Mouse (Mus musculus) cerebellum, adult 2 months (tissue): ENCODE results near the gene Ranbp17. TPM values are rescaled to one million over a fixed set of nuclear protein-coding genes. Genes with fewer than 3 reads are reported as not detected.
"Not testable (repeated sequence)": the region's sequence is repeated elsewhere in the genome, so short reads cannot be mapped to it uniquely, and the experiment has no call there.

Source experiments
- DNase-seq, 2 experiments: peaks; one replicate each; pipeline ENCODE4 v3.0.0; 2021
- H3K27ac ChIP-seq: fragments of 200-500 bp; 2 replicates; pipeline ENCODE4 v1.5.1; 2012; ENCODE audit warnings: low read length, control low read depth, inconsistent platforms; ENCODE audit not compliant: insufficient read depth
- H3K27me3 ChIP-seq: fragments of 200-500 bp; 2 replicates; pipeline ENCODE4 v1.6.1; 2012; ENCODE audit warnings: inconsistent platforms, mild to moderate bottlenecking, low read length, moderate library complexity; ENCODE audit not compliant: control insufficient read depth, insufficient read depth
- H3K4me1 ChIP-seq: fragments of 200-500 bp; 2 replicates; pipeline ENCODE4 v1.6.1; 2011; ENCODE audit warnings: low read length; ENCODE audit not compliant: control insufficient read depth, insufficient read depth
- H3K4me3 ChIP-seq: fragments of 200-500 bp; replicated peaks from 2 replicates; pipeline ENCODE3; 2011; ENCODE audit warnings: mild to moderate bottlenecking, low read depth, low read length, control low read depth; ENCODE audit not compliant: insufficient read depth
- CTCF ChIP-seq: fragments of 200-500 bp; IDR thresholded peaks from 2 replicates; pipeline ENCODE4 v1.5.1; 2011; ENCODE audit warnings: low read depth, mild to moderate bottlenecking, control low read depth, low read length, moderate library complexity, borderline replicate concordance; ENCODE audit not compliant: insufficient read depth
- POLR2A ChIP-seq: fragments of 200-500 bp; IDR thresholded peaks from 2 replicates; pipeline ENCODE4 v1.6.1; 2011; ENCODE audit warnings: low read length, control low read depth, borderline replicate concordance; ENCODE audit not compliant: insufficient read depth
- WGBS: fragments of 180-500 bp; shearing (Covaris S2); methylation state at CpG from one replicate; pipeline ENCODE4 v1.1.7; 2018; 5-methylcytosine and 5-hydroxymethylcytosine counted together
- polyA plus RNA-seq: library from polyadenylated mRNA; depleted of rRNA; stranded (reverse); fragments of >200 nt; gene quantifications from 2 replicates; pipeline ENCODE4 v1.2.3, GENCODE M21; 2012

Gene Ranbp17
- polyA plus RNA-seq, 1 experiment, result 6.5 TPM

GRCm38 (mm10) chr11:33479209-33479608 lies 34.3 kb downstream of the Ranbp17 start:
- no peak for DNase-seq
- Histone ChIP-seq H3K27ac (no peak overlapping the region), H3K4me3 (no peak overlapping the region), H3K4me1 (no peaks in the 10 kb centered on the region), H3K27me3 (no peaks in the 10 kb centered on the region)
- WGBS, result 79% methylated on average over 4 of the region's 4 CpGs
- TF ChIP-seq CTCF, result no peak
- TF ChIP-seq POLR2A, result no peak

GRCm38 (mm10) chr11:33476634-33477033 lies 36.9 kb downstream of the Ranbp17 start:
- 100% methylated on average over 2 of the region's 2 CpGs for WGBS
- no peak overlapping the region for H3K27ac ChIP-seq
- TF ChIP-seq CTCF (no peak), POLR2A (no peak)

GRCm38 (mm10) chr11:33461172-33461571 lies 52.4 kb downstream of the Ranbp17 start:
- H3K4me1 ChIP-seq, result no peaks in the 10 kb centered on the region
- TF ChIP-seq CTCF (no peak), POLR2A (no peak)
- H3K27ac ChIP-seq, result no peak overlapping the region
- no peak overlapping the region for H3K4me3 ChIP-seq
- WGBS, result 73% methylated on average over 1 of the region's 1 CpGs
- no peaks in the 10 kb centered on the region for H3K27me3 ChIP-seq
- no peak for DNase-seq

More at GRCm38 (mm10) chr11:33476634-33477033, 36.9 kb downstream of the Ranbp17 start:
- no peak overlapping the region for H3K4me3 ChIP-seq
- no peak for DNase-seq
- H3K27me3 ChIP-seq, result no peaks in the 10 kb centered on the region
- no peaks in the 10 kb centered on the region for H3K4me1 ChIP-seq

- Histone ChIP-seq H3K4me1 (no peaks in the 10 kb centered on the region), H3K4me3 (no peak overlapping the region), H3K27ac (no peak overlapping the region), H3K27me3 (no peaks in the 10 kb centered on the region)
- no peak for TF ChIP-seq CTCF
- TF ChIP-seq POLR2A, result no peak
- no peak for DNase-seq
- WGBS, result 93% methylated on average over 3 of the region's 3 CpGs
Observed at GRCm38 (mm10) chr11:33454069-33454468, 59.5 kb downstream of the Ranbp17 start.

GRCm38 (mm10) chr11:33433813-33434212 lies 79.7 kb downstream of the Ranbp17 start:
- WGBS, result 6% methylated on average over 5 of the region's 5 CpGs
- H3K4me3 ChIP-seq, result no peak overlapping the region
- H3K27me3 ChIP-seq, result no peaks in the 10 kb centered on the region
- peak; percentile 77 for TF ChIP-seq CTCF
- no peak for TF ChIP-seq POLR2A
- no peak overlapping the region for H3K27ac ChIP-seq
- H3K4me1 ChIP-seq, result no peaks in the 10 kb centered on the region
- peak; percentile 36 to 57 for DNase-seq

- H3K4me3 ChIP-seq, result not testable (repeated sequence)
- 94% methylated on average over 17 of the region's 17 CpGs for WGBS
Observed at GRCm38 (mm10) chr11:33428238-33428637, 85.3 kb downstream of the Ranbp17 start.

GRCm38 (mm10) chr11:33427789-33428188 lies 85.8 kb downstream of the Ranbp17 start:
- WGBS, result 84% methylated on average over 5 of the region's 5 CpGs
- H3K4me3 ChIP-seq, H3K27me3 ChIP-seq, DNase-seq, H3K27ac ChIP-seq, H3K4me1 ChIP-seq: not testable (repeated sequence)

More at GRCm38 (mm10) chr11:33428238-33428637, 85.3 kb downstream of the Ranbp17 start:
- not testable (repeated sequence) for DNase-seq, H3K27me3 ChIP-seq, H3K27ac ChIP-seq, H3K4me1 ChIP-seq

- TF ChIP-seq POLR2A (no peak), CTCF (no peak)
- H3K27me3 ChIP-seq, result no peaks in the 10 kb centered on the region
- H3K4me3 ChIP-seq, result no peak overlapping the region
- no peaks in the 10 kb centered on the region for H3K4me1 ChIP-seq
- H3K27ac ChIP-seq, result no peak overlapping the region
- 68% methylated on average over 3 of the region's 3 CpGs for WGBS
- no peak for DNase-seq
Observed at GRCm38 (mm10) chr11:33422226-33422625, 91.3 kb downstream of the Ranbp17 start.

GRCm38 (mm10) chr11:33404651-33405050 lies 108.9 kb downstream of the Ranbp17 start:
- Histone ChIP-seq H3K27ac (no peak overlapping the region), H3K4me3 (no peak overlapping the region), H3K27me3 (no peaks in the 10 kb centered on the region), H3K4me1 (no peaks in the 10 kb centered on the region)
- no peak for TF ChIP-seq POLR2A
- no peak for TF ChIP-seq CTCF
- no peak for DNase-seq
- 88% methylated on average over 4 of the region's 4 CpGs for WGBS
